Mouse (Mus musculus): ENCODE data around the gene Zfp711. TPM values are rescaled to one million over a fixed set of nuclear protein-coding genes. Genes with fewer than 3 reads are reported as not detected.

Gene Zfp711
- 10 to 100 TPM; 21.5 to 22.0 TPM for total RNA-seq (2021)
- long read RNA-seq, partial matches to known transcripts, result 0 of 7 reads
- long read RNA-seq, other reads (novel, unspliced or antisense), result 7 of 7 reads

DNA sequence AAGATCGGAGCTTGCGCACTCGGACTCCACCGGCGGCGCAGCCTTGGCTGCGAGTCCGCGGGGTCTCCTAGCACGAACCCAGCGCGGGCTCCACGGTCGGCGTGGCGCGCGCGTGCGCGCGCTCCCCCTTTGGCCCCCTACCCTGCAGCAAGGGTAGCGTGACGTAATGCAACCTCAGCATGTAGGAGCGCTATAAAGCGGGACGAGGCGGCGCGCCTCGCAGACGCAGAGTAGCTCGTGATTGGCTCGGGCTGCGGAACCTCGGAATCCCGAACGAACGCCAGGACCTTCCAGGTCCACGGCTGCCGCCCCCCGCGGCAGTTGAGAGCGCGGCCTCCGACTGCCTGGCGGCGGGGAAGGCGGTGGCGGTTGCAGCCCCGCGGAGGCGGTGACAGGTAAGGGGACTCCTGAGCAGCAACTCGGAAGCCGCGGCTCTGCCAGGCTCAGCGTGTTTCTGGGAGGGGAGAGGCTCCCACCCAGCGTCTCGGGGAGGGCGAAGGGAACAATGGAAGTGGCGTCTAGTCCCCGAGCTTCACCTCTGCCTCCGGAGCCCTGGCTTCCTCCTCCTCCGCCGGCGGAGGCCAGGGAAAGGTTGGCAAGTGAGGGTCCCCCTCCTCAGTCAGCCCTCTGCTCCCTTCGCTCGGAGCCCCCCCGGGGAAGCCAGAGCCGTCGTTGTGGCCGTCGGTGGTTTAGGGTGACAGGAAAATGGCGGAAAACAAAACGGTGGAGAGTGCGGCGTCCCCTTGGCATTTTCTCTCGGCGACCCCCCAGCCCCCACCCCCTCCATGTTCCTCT lies at the start of gene Zfp711:
Gene Zfp711, plus strand, starts transcription at position 16 of the 795 bp plus-strand sequence.
- DNase-seq (ENCODE audit: low spot score in 2 of 2), result peak; percentile 53 to 72

- no peak for DNase-seq (ENCODE audit: low spot score in 2 of 2)
Measured at GRCm38 (mm10) chrX:112567716-112568115, 32.6 kb upstream of the Zfp711 start.

- peak; percentile 26 to 45 for DNase-seq (ENCODE audit: low spot score in 2 of 2)
Measured at GRCm38 (mm10) chrX:112601306-112602120, 1.2 kb downstream of the Zfp711 start.

DNA sequence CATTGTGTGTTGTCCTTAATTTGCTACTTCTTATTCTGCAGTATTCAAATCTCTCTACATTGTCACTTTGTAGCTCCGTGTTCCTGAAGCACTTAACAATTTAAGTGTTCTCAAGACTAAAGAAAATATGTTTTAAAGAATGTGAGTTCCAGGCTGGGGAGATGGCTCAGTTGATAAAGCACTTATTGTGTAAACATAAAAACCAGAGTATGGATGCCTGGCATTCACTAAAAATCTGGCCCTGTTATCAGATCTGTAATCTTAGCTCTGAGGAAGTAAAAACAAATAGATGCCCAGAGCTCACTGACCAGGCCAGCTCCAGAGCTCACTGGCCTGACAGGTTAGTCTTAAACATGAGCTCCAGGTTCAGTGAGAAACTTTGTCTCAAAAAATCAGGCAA lies 75.2 kb downstream of the Zfp711 start:
- DNase-seq (ENCODE audit: low spot score in 2 of 2), result no peak

GRCm38 (mm10) chrX:112680605-112681004 lies 80.3 kb downstream of the Zfp711 start:
- DNase-seq (ENCODE audit: low spot score in 2 of 2), result no peak

Other genes with a start within 250 kb of the Zfp711 start
- gene Satl1, start 193.7 kb upstream of the Zfp711 start, total RNA-seq (2021), result not detected
- gene 2010106E10Rik, start 105.3 kb upstream of the Zfp711 start, total RNA-seq (2021), result not detected
- not detected for gene Pof1b, start 98.1 kb downstream of the Zfp711 start, total RNA-seq (2021)

Measured in layer of hippocampus, postnatal 10 days (tissue).